Mouse (Mus musculus) kidney, embryonic 16.5 days (tissue): ENCODE data around the gene Kansl1l. TPM values are rescaled to one million over a fixed set of nuclear protein-coding genes. Genes with fewer than 3 reads are reported as not detected.

Experiments
- ATAC-seq: fragments of 200-750 bp; cut with Nextera tagmentation; 2 replicates; pipeline ENCODE4 v1.8.0; 2017; ENCODE audit warnings: moderate TSS enrichment; ENCODE audit not compliant: low FRiP score, low TSS enrichment
- H3K27ac ChIP-seq: fragments of 300-500 bp; sonication (generic); 2 replicates; pipeline ENCODE4 v1.5.1; 2014; ENCODE audit warnings: low read length
- H3K27me3 ChIP-seq: fragments of 300-500 bp; sonication (generic); 2 replicates; pipeline ENCODE4 v1.6.1; 2014; ENCODE audit warnings: low read length, control low read depth, mixed read lengths; ENCODE audit not compliant: insufficient read depth
- H3K36me3 ChIP-seq: fragments of 300-500 bp; sonication (generic); 2 replicates; pipeline ENCODE4 v1.6.1; 2014; ENCODE audit warnings: low read length, control low read depth, mixed read lengths; ENCODE audit not compliant: insufficient read depth
- H3K4me1 ChIP-seq: fragments of 300-500 bp; sonication (generic); 2 replicates; pipeline ENCODE4 v1.6.1; 2014; ENCODE audit warnings: low read length, control low read depth, mixed read lengths; ENCODE audit not compliant: insufficient read depth
- H3K4me2 ChIP-seq: fragments of 300-500 bp; sonication (generic); replicated peaks from 2 replicates; pipeline ENCODE4 v1.6.1; 2014; ENCODE audit warnings: low read depth, low read length
- H3K4me3 ChIP-seq: fragments of 300-500 bp; sonication (generic); 2 replicates; pipeline ENCODE4 v1.5.1; 2014; ENCODE audit warnings: mild to moderate bottlenecking, low read length
- H3K9ac ChIP-seq: fragments of 300-500 bp; sonication (generic); replicated peaks from 2 replicates; pipeline ENCODE4 v1.6.1; 2014; ENCODE audit warnings: low read length
- H3K9me3 ChIP-seq: fragments of 300-500 bp; sonication (generic); 2 replicates; pipeline ENCODE4 v1.6.1; 2016; ENCODE audit warnings: low read length, control low read depth
- WGBS: fragments of 180-500 bp; shearing (Covaris S2); extraction: QIAGEN DNeasy Blood & Tissue Kit; methylation state at CpG from one replicate; pipeline ENCODE4 v1.1.7; 2014; 5-methylcytosine and 5-hydroxymethylcytosine counted together
- polyA plus RNA-seq: library from polyadenylated mRNA; unstranded; fragments of >200 nt; fragmentation: Nextera tagmentation; extraction: Ambion mirVana; gene quantifications from 2 replicates; pipeline ENCODE4 v1.2.1, GENCODE M21; 2015

Kansl1l gene
- polyA plus RNA-seq, 1 experiment from 2014 or later: 15.6 TPM

DNA sequence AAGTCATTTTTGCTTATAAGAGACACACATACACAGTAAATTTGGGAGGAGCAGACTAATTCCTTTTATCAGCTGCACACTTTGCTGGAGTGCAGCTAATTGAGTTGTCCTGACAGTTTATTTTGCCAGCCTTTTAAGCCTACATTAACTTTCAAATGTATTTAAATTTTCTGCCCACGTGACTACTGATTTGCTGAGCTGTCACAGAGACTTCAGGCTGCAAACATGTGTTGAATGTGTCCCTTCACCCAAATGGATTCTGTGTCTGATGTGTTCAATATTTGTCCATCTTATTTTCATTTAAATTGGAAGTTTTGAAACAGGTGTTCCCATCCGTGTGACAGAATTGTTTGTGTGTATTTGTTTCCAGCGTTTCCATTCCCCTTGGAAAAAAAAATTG, 125.6 kb downstream of the Kansl1l start:
- Histone ChIP-seq H3K4me3 (no peak overlapping the region), H3K4me1 (no peaks in the 10 kb centered on the region), H3K4me2 (no peak overlapping the region), H3K36me3 (no peaks in the 10 kb centered on the region), H3K9me3 (no peaks in the 10 kb centered on the region), H3K27ac (no peak overlapping the region), H3K27me3 (no peaks in the 10 kb centered on the region), H3K9ac (no peak overlapping the region)
- no peak for ATAC-seq
- WGBS: 79% methylated on average over 3 of the region's 3 CpGs

DNA sequence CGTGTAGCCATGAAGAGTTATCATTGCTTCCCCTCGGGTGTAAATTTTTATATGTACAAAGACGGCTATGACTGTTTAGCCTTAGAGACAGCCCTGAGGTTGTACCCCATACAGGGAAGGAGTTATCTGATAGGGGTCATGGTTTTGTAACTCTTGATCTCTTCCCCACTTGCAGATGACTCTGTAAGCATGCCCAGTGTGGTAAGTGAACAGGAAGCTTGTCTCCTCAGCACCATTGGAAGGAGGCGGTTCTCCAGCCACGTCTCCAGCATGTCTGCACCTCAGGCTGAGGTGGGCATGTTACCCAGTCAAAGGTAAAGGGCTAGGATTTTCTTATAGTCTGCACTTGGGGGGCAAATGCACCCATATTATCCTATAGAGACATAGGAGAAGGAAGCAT, 134.4 kb downstream of the Kansl1l start:
- no peak for ATAC-seq
- Histone ChIP-seq H3K9ac (no peak overlapping the region), H3K4me3 (no peak overlapping the region), H3K36me3 (no peaks in the 10 kb centered on the region), H3K4me1 (no peaks in the 10 kb centered on the region), H3K27ac (no peak overlapping the region), H3K4me2 (no peak overlapping the region), H3K9me3 (no peaks in the 10 kb centered on the region), H3K27me3 (no peaks in the 10 kb centered on the region)
- WGBS: 79% methylated on average over 5 of the region's 5 CpGs

DNA sequence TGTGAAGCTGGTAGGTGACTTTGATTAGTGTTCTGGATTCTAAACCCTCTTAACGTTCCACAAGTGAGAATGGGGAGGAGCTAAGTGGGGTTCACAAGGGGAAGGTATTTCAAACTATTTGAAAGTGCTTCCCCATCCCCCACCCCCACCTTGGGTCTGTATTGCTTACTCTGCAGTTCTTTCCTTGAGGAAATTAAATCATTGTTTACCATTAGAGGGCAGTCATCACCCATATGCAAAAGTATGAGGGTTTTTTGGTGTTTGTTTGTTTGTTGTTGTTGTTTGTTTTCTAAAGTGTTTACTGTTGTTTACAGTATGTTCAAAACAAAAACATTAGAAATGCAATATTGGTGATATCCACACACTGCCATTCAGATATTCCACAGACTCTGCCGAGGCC, 138.7 kb downstream of the Kansl1l start:
- no peaks in the 10 kb centered on the region for H3K4me1 ChIP-seq
- no peaks in the 10 kb centered on the region for H3K9me3 ChIP-seq
- H3K4me3 ChIP-seq: no peak overlapping the region
- WGBS: 31% methylated on average over 2 of the region's 2 CpGs
- H3K4me2 ChIP-seq: no peak overlapping the region
- no peaks in the 10 kb centered on the region for H3K36me3 ChIP-seq
- no peak for ATAC-seq
- no peak overlapping the region for H3K9ac ChIP-seq
- no peak overlapping the region for H3K27ac ChIP-seq
- no peaks in the 10 kb centered on the region for H3K27me3 ChIP-seq

DNA sequence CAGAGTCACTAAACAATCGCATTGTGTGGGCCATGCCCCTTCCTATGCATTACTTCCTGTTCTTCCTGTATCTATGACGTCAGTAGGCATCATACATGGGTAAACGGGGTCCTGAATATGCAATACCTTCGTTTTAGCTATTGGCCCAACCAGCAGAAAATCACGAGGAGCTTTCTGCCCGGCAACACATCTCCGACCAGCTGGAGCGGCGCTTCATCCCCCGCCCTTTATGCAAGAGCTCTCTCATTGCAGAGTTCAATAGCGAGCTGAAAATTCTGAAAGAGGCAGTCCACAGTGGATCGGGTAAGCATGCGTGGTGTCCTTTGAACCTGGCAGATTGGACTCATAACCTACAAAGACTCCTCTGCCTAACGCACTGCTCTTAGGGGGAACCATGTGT, 139.4 kb downstream of the Kansl1l start:
- no peak for ATAC-seq
- H3K9me3 ChIP-seq: no peaks in the 10 kb centered on the region
- no peaks in the 10 kb centered on the region for H3K4me1 ChIP-seq
- no peak overlapping the region for H3K9ac ChIP-seq
- H3K36me3 ChIP-seq: no peaks in the 10 kb centered on the region
- H3K4me3 ChIP-seq: no peak overlapping the region
- H3K27me3 ChIP-seq: no peaks in the 10 kb centered on the region
- WGBS: 83% methylated on average over 14 of the region's 14 CpGs
- no peak overlapping the region for H3K27ac ChIP-seq
- H3K4me2 ChIP-seq: no peak overlapping the region

DNA sequence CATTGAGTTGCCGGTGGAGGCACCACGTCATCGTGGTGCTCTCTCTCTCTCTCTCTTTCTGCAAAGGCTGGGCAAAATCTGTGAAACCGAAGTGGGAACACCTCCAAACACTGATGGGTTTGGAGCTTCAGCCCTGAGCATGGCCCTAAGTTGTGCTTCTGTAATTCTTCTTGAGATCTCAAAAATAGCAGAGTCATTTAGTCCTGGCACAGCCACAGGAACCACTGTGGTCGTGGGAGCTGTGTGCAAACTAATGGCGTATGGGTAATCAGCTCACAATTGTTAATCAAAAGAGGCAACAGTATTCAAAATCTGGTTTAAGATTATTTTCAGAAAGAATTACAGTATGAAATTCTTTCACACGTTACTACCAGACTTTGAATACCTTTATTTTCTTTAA, 144.6 kb downstream of the Kansl1l start:
- H3K27ac ChIP-seq: no peak overlapping the region
- H3K4me2 ChIP-seq: no peak overlapping the region
- H3K9ac ChIP-seq: no peak overlapping the region
- no peak for ATAC-seq
- H3K27me3 ChIP-seq: no peaks in the 10 kb centered on the region
- H3K9me3 ChIP-seq: no peaks in the 10 kb centered on the region
- WGBS: 86% methylated on average over 7 of the region's 7 CpGs
- no peaks in the 10 kb centered on the region for H3K4me1 ChIP-seq
- H3K4me3 ChIP-seq: no peak overlapping the region
- H3K36me3 ChIP-seq: no peaks in the 10 kb centered on the region

DNA sequence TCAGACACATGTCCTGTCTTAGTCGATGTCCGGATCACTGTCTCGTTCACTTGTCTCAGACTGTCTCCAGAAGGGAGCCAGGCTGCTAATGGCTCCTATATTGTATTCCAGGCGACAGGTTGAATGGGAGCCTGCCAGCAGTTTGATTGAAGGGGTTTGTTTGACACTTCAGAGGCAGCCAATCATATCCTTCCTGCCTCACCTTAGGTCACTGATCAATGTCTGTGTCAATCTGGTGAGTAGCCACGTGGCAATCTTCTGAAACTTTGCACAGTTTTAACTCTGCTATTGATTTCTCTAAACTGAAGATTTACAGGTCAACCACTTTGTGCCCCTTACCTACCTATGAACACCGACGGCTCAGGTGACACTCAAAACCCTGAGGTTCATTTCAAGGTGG, 145.9 kb downstream of the Kansl1l start:
- no peak overlapping the region for H3K4me3 ChIP-seq
- no peak overlapping the region for H3K9ac ChIP-seq
- no peak overlapping the region for H3K27ac ChIP-seq
- no peaks in the 10 kb centered on the region for H3K36me3 ChIP-seq
- ATAC-seq: no peak
- WGBS: 70% methylated on average over 7 of the region's 7 CpGs
- H3K4me1 ChIP-seq: no peaks in the 10 kb centered on the region
- H3K27me3 ChIP-seq: no peaks in the 10 kb centered on the region
- no peak overlapping the region for H3K4me2 ChIP-seq
- no peaks in the 10 kb centered on the region for H3K9me3 ChIP-seq

Other genes with a start within 250 kb of the Kansl1l start
- gene Rpe, start 116.7 kb downstream of the Kansl1l start, polyA plus RNA-seq: 45.4 and 47.2 TPM in 2 replicates
- 144 and 161 TPM in 2 replicates for gene Acadl, start 45.7 kb upstream of the Kansl1l start, polyA plus RNA-seq
- gene Myl1, start 127.8 kb upstream of the Kansl1l start, polyA plus RNA-seq: 27.2 and 28.1 TPM in 2 replicates
- 82.8 and 90.8 TPM in 2 replicates for gene Lancl1, start 221.3 kb upstream of the Kansl1l start, polyA plus RNA-seq